Mouse (Mus musculus) forebrain, embryonic 15.5 days (tissue): Measurements from ENCODE around the gene Cd163l1. TPM values are rescaled to one million over a fixed set of nuclear protein-coding genes. Genes with fewer than 3 reads are reported as not detected.

Experiments used
- ATAC-seq: fragments of 200-750 bp; cut with Nextera tagmentation; replicated peaks from 2 replicates; pipeline ENCODE4 v1.8.0; 2017; ENCODE audit warnings: mild to moderate bottlenecking, moderate TSS enrichment, moderate library complexity
- H3K27ac ChIP-seq: fragments of 300-500 bp; sonication (generic); replicated peaks from 2 replicates; pipeline ENCODE4 v1.5.1; 2015; ENCODE audit warnings: mild to moderate bottlenecking, inconsistent platforms
- H3K27me3 ChIP-seq: fragments of 300-500 bp; sonication (generic); 2 replicates; pipeline ENCODE4 v1.6.1; 2015; ENCODE audit warnings: inconsistent platforms
- H3K36me3 ChIP-seq: fragments of 300-500 bp; sonication (generic); 2 replicates; pipeline ENCODE4 v1.6.1; 2015; ENCODE audit warnings: mild to moderate bottlenecking, inconsistent platforms
- H3K4me1 ChIP-seq: fragments of 300-500 bp; sonication (generic); 2 replicates; pipeline ENCODE4 v1.6.1; 2015; ENCODE audit warnings: inconsistent platforms
- H3K4me2 ChIP-seq: fragments of 300-500 bp; sonication (generic); replicated peaks from 2 replicates; pipeline ENCODE4 v1.6.1; 2015; ENCODE audit warnings: mild to moderate bottlenecking, inconsistent platforms
- H3K4me3 ChIP-seq: fragments of 300-500 bp; sonication (generic); 2 replicates; pipeline ENCODE4 v1.5.1; 2015; ENCODE audit warnings: mild to moderate bottlenecking, inconsistent platforms
- H3K9ac ChIP-seq: fragments of 300-500 bp; sonication (generic); replicated peaks from 2 replicates; pipeline ENCODE4 v1.6.1; 2015; ENCODE audit warnings: mild to moderate bottlenecking, inconsistent platforms
- H3K9me3 ChIP-seq: fragments of 300-500 bp; sonication (generic); 2 replicates; pipeline ENCODE4 v1.6.1; 2016; ENCODE audit warnings: inconsistent platforms
- WGBS: fragments of 180-500 bp; shearing (Covaris S2); methylation state at CpG from one replicate; pipeline ENCODE4 v1.1.7; 2015; ENCODE audit warnings: mixed read lengths; 5-methylcytosine and 5-hydroxymethylcytosine counted together
- polyA plus RNA-seq: library from polyadenylated mRNA; unstranded; fragments of >200 nt; fragmentation: Nextera tagmentation; extraction: Ambion mirVana; gene quantifications from 2 replicates; pipeline ENCODE4 v1.2.1, GENCODE M21; 2015

Gene Cd163l1
- not detected in 2 replicates for polyA plus RNA-seq

DNA sequence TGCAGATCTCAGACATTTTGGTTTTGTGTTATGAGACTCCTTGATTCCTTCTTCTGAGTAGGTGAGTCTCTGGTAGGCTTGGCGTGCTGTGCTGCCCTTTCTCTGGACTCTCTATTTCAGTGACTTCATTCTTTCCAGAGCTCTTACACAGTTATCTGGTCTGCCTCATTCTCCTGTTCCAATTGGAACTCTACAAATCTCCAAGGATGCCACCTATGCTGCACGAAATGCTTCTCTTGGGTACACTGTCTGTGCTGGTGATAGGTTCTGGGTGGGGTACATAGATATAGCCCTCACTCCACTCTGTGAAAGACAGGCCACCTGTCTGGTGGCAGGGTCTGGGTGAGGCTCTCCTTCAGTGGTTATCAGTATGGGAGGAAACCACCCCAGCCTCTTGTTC, at the start of gene Cd163l1:
Cd163l1 (plus strand) TSS at position 301 of the 400 bp plus-strand sequence.
- H3K9ac ChIP-seq: no peak within 1 kb of the TSS
- no peaks in the 10 kb centered on the region for H3K4me1 ChIP-seq
- ATAC-seq: no peak
- no peaks in the 10 kb centered on the region for H3K9me3 ChIP-seq
- H3K36me3 ChIP-seq: no peaks in the 10 kb centered on the region
- WGBS: 88% methylated on average over 2 of the region's 2 CpGs
- H3K4me2 ChIP-seq: no peak within 1 kb of the TSS
- no peak within 1 kb of the TSS for H3K27ac ChIP-seq
- no peak within 1 kb of the TSS for H3K4me3 ChIP-seq
- H3K27me3 ChIP-seq: no peaks in the 10 kb centered on the region

GRCm38 (mm10) chr7:140169386-140169785, 48.7 kb upstream of the Cd163l1 start:
- 88% methylated on average over 4 of the region's 4 CpGs for WGBS
- Histone ChIP-seq H3K27ac (no peak overlapping the region), H3K9ac (no peak overlapping the region), H3K4me2 (no peak overlapping the region), H3K9me3 (no peaks in the 10 kb centered on the region), H3K27me3 (no peaks in the 10 kb centered on the region), H3K36me3 (no peaks in the 10 kb centered on the region), H3K4me1 (no peaks in the 10 kb centered on the region), H3K4me3 (no peak overlapping the region)
- ATAC-seq: no peak

DNA sequence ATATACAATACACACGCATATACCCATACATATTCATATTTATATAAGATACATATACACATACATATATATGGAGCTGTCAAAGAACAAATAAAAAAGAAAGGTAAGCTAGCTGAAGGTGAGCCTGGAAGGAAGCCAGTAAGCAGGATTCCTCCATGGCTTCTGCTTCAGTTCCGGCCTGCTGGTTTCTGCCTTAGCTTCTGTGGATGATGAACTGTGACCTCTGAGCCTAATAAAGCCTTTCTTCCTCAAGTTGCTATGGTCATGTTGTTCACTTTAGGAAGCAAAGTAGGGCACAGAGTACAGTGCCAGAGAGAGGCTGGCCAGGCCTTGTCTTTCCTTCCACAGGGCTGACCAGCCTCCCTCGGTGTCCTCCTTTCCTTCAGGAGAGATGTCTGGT, 47.2 kb upstream of the Cd163l1 start:
- Histone ChIP-seq H3K4me2 (no peak overlapping the region), H3K4me1 (no peaks in the 10 kb centered on the region), H3K9ac (no peak overlapping the region), H3K9me3 (no peaks in the 10 kb centered on the region), H3K27ac (no peak overlapping the region), H3K27me3 (no peaks in the 10 kb centered on the region), H3K4me3 (no peak overlapping the region), H3K36me3 (no peaks in the 10 kb centered on the region)
- WGBS: 96% methylated on average over 3 of the region's 3 CpGs
- no peak for ATAC-seq

DNA sequence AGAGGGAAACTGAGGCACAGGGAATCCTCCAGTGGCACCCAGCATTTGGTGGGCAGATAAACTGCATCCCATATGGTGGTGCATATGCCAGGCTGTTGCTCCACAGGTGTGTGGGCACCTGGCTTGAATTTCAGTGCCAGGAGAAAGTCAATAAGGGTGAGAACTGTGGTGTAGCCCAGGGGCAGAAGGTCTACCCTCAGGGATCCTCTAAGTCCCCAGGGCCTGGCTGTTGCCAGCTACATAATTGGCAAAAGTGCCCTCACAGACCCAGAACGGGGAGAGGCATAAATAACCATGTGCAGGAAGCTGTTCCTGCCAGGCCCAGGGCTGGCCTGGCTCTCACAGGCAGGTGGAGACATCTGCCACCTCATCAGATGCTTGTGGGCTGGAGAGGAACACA, 45.1 kb upstream of the Cd163l1 start, which contains the start of gene Olfr523:
Olfr523 (plus strand) TSS at position 282 of the 400 bp plus-strand sequence.
- 50% methylated on average over 1 of the region's 1 CpGs for WGBS
- H3K27ac ChIP-seq: no peak within 1 kb of the TSS
- H3K36me3 ChIP-seq: no peaks in the 10 kb centered on the region
- ATAC-seq: no peak
- no peaks in the 10 kb centered on the region for H3K4me1 ChIP-seq
- no peak within 1 kb of the TSS for H3K4me2 ChIP-seq
- no peaks in the 10 kb centered on the region for H3K27me3 ChIP-seq
- no peak within 1 kb of the TSS for H3K9ac ChIP-seq
- no peak within 1 kb of the TSS for H3K4me3 ChIP-seq
- H3K9me3 ChIP-seq: no peaks in the 10 kb centered on the region

GRCm38 (mm10) chr7:140179176-140179575, 38.9 kb upstream of the Cd163l1 start:
- Histone ChIP-seq H3K9ac (no peak overlapping the region), H3K4me1 (no peaks in the 10 kb centered on the region), H3K36me3 (no peaks in the 10 kb centered on the region), H3K9me3 (no peaks in the 10 kb centered on the region), H3K4me3 (no peak overlapping the region), H3K4me2 (no peak overlapping the region), H3K27me3 (no peaks in the 10 kb centered on the region), H3K27ac (no peak overlapping the region)
- 77% methylated on average over 2 of the region's 2 CpGs for WGBS
- no peak for ATAC-seq

GRCm38 (mm10) chr7:140180692-140181091, 37.4 kb upstream of the Cd163l1 start:
- no peaks in the 10 kb centered on the region for H3K36me3 ChIP-seq
- no peaks in the 10 kb centered on the region for H3K27me3 ChIP-seq
- H3K4me1 ChIP-seq: no peaks in the 10 kb centered on the region
- no peak overlapping the region for H3K4me3 ChIP-seq
- H3K4me2 ChIP-seq: no peak overlapping the region
- no peak overlapping the region for H3K9ac ChIP-seq
- WGBS: 92% methylated on average over 2 of the region's 2 CpGs
- no peaks in the 10 kb centered on the region for H3K9me3 ChIP-seq
- ATAC-seq: no peak
- no peak overlapping the region for H3K27ac ChIP-seq

GRCm38 (mm10) chr7:140184206-140184605, 33.9 kb upstream of the Cd163l1 start:
- WGBS: 89% methylated on average over 4 of the region's 4 CpGs

GRCm38 (mm10) chr7:140186646-140187620, 31.1 kb upstream of the Cd163l1 start:
- Histone ChIP-seq H3K9me3 (no peaks in the 10 kb centered on the region), H3K4me3 (no peak overlapping the region), H3K4me2 (no peak overlapping the region), H3K9ac (no peak overlapping the region), H3K27ac (no peak overlapping the region), H3K27me3 (no peaks in the 10 kb centered on the region), H3K4me1 (no peaks in the 10 kb centered on the region), H3K36me3 (no peaks in the 10 kb centered on the region)
- 49% methylated on average over 18 of the region's 18 CpGs for WGBS
- ATAC-seq: no peak

More at GRCm38 (mm10) chr7:140184206-140184605, 33.9 kb upstream of the Cd163l1 start:
- H3K4me1 ChIP-seq: no peaks in the 10 kb centered on the region
- no peak overlapping the region for H3K4me3 ChIP-seq
- no peaks in the 10 kb centered on the region for H3K9me3 ChIP-seq
- no peaks in the 10 kb centered on the region for H3K36me3 ChIP-seq
- H3K27me3 ChIP-seq: no peaks in the 10 kb centered on the region
- H3K27ac ChIP-seq: no peak overlapping the region
- no peak overlapping the region for H3K4me2 ChIP-seq
- no peak for ATAC-seq
- H3K9ac ChIP-seq: no peak overlapping the region

DNA sequence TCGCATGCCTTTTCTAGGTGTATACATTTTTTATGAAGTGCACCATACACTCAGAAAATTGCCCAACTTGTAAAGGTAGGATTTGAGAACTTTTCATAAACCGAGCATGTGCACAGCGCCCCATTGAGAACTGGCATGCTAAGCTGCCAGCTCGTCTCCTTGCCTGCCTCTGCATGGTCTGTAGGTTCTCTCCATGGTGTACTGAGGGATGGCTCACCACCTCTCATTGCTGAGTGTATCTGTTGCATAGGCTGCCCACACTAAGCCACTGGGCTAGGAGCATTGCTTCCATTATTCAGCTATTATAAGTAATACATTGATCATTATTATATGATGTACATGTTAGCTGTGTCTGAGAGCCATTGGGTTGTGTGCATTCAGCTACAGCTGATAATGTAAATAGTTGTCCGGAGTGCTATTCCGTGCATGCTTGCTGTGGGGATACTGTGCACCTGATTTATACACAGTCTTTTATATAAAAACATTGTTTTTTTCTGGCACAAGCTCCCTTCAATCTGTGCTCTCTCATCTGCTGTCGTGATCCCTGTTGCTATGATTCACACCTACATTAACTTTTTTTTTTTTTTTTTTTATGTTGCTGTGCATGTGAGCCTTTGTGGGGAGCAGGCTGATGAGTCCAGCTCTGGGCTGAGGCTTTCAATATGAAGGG, 30.2 kb upstream of the Cd163l1 start:
- WGBS: 81% methylated on average over 7 of the region's 7 CpGs

DNA sequence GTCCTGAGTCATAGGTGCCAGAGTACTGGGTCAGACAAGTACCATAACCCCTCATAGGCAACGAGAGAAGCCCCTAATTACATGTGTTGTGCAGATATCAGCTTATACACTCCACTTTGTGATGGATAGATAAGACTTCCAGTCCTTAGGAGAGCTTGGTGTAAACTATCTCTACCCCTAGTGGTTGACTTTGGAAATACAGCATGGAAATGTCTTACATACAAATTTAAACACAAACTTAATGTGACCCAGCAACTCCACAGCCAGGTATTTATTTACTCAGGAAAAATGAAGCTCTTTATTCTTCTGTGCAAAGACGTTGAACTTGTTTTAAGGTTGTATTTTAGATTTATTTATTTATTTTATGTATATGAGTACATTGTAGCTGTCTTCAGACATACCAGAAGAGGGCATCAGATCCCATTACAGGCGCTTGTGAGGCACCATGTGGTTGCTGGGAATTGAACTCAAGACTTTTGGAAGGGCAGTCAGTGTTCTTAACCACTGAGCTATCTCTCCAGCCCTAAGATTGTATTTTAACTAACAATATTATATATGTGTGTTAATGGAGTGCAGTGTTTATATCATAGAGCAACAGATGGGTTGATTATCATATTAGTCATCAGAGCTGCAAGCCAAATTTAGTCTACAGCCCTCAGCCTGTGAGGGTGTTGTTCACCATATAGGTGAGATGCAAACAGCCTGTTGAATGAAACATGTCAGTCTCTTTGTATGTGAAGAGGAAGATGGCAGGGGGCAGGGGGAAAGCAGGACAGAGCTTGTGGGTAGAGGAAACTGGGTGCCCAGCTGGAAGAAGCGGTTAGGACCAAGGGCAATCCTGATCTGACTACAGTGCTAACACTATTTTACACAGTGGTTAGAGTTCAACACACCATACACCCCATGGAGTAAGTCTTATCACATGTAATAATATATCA, 29.4 kb upstream of the Cd163l1 start:
- no peaks in the 10 kb centered on the region for H3K9me3 ChIP-seq
- H3K4me3 ChIP-seq: no peak overlapping the region
- no peaks in the 10 kb centered on the region for H3K27me3 ChIP-seq
- H3K27ac ChIP-seq: no peak overlapping the region
- H3K9ac ChIP-seq: no peak overlapping the region
- H3K36me3 ChIP-seq: no peaks in the 10 kb centered on the region
- no peak for ATAC-seq
- no peaks in the 10 kb centered on the region for H3K4me1 ChIP-seq
- H3K4me2 ChIP-seq: no peak overlapping the region
- 63% methylated on average over 4 of the region's 4 CpGs for WGBS

More for the DNA sequence above, 30.2 kb upstream of the Cd163l1 start:
- Histone ChIP-seq H3K9ac (no peak overlapping the region), H3K4me1 (no peaks in the 10 kb centered on the region), H3K9me3 (no peaks in the 10 kb centered on the region), H3K27me3 (no peaks in the 10 kb centered on the region), H3K27ac (no peak overlapping the region), H3K36me3 (no peaks in the 10 kb centered on the region), H3K4me3 (no peak overlapping the region), H3K4me2 (no peak overlapping the region)
- ATAC-seq: no peak

- 88% methylated on average over 1 of the region's 1 CpGs for WGBS
- Histone ChIP-seq H3K4me2 (no peak overlapping the region), H3K9ac (no peak overlapping the region), H3K4me1 (no peaks in the 10 kb centered on the region), H3K27me3 (no peaks in the 10 kb centered on the region), H3K9me3 (no peaks in the 10 kb centered on the region), H3K27ac (no peak overlapping the region), H3K36me3 (no peaks in the 10 kb centered on the region), H3K4me3 (no peak overlapping the region)
- no peak for ATAC-seq
These were observed 27.6 kb upstream of the Cd163l1 start for GRCm38 (mm10) chr7:140190435-140190834.
